Mouse (Mus musculus) bone marrow, adult 2 months (tissue): ENCODE measurements around the gene Rbl2.

Experiments used
- CTCF ChIP-seq: fragments of 200-500 bp; IDR thresholded peaks from 2 replicates; pipeline ENCODE4 v1.5.1; 2011; ENCODE audit warnings: low read length, control low read depth; ENCODE audit not compliant: control insufficient read depth, insufficient read depth
- POLR2A ChIP-seq: fragments of 200-500 bp; IDR thresholded peaks from 2 replicates; pipeline ENCODE4 v1.6.1; 2011; ENCODE audit warnings: low read depth, mild to moderate bottlenecking, control low read depth, low read length, borderline replicate concordance; ENCODE audit not compliant: control insufficient read depth

DNA sequence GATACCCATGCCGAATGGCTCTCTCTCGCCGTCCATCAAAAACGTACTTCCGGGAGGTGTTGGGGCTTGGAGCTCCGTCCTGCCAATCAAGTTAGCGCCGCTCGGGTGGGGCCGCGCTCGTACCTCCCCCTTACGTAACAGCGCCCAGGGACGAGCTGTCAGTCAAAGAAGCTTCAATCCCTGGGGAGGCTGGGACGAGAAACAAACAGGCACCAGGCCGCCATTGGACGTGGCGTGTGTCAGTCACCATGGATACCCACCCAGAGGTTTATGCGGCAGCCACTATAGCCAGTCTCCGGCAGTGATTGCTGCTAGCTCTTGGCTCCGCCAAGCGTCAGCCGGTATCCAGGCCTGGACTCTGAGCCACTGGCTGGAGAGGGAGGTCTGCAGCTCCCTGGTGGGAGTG lies 64.2 kb downstream of the Rbl2 start:
- TF ChIP-seq CTCF (no peak), POLR2A (no peak)
